Mouse (Mus musculus) brown adipose tissue, adult 24 weeks (tissue): ENCODE data around the gene Slc25a24. TPM values are rescaled to one million over a fixed set of nuclear protein-coding genes. Genes with fewer than 3 reads are reported as not detected.

Experiments
- H3K27ac ChIP-seq: fragments of 200-500 bp; replicated peaks from 2 replicates; pipeline ENCODE4 v1.5.1; 2012; ENCODE audit warnings: low read depth, mild to moderate bottlenecking, low read length
- H3K4me1 ChIP-seq: fragments of 200-500 bp; 2 replicates; pipeline ENCODE4 v1.6.1; 2012; ENCODE audit warnings: low read length, mixed read lengths; ENCODE audit not compliant: control insufficient read depth, insufficient read depth, insufficient read length
- H3K4me3 ChIP-seq: fragments of 200-500 bp; 2 replicates; pipeline ENCODE4 v1.5.1; 2012; ENCODE audit warnings: low read depth, mild to moderate bottlenecking, low read length, moderate library complexity; ENCODE audit not compliant: insufficient read depth
- polyA plus RNA-seq: library from polyadenylated mRNA; stranded (reverse); fragments of >200 nt; gene quantifications from 2 replicates; pipeline ENCODE4 v1.2.4, GENCODE M21; 2012; ENCODE audit not compliant: missing spikeins, insufficient read depth, insufficient read length

The Slc25a24 gene
- polyA plus RNA-seq, result 2.9 and 3.0 TPM in 2 replicates

GRCm38 (mm10) chr3:109122641-109123530 is at the start of gene Slc25a24:
Slc25a24 (plus strand) TSS chr3:109123149.
- Histone ChIP-seq H3K4me1 (peaks cover 2% of the 10 kb centered on the region; the same call in 1 of the 2 replicates), H3K4me3 (peak within 1 kb of the TSS; percentile 98)

GRCm38 (mm10) chr3:109080169-109080568 is 42.8 kb upstream of the Slc25a24 start, which contains the start of gene Slc25a54:
Slc25a54 (plus strand) TSS chr3:109080469.
- no peak within 1 kb of the TSS for H3K4me3 ChIP-seq
- no peaks in the 10 kb centered on the region; the same call in 1 of the 2 replicates for H3K4me1 ChIP-seq
- no peak within 1 kb of the TSS for H3K27ac ChIP-seq

More at GRCm38 (mm10) chr3:109122641-109123530, at the start of gene Slc25a24:
- peak within 1 kb of the TSS; percentile 71 for H3K27ac ChIP-seq

- no peak overlapping the region for H3K27ac ChIP-seq
- H3K4me1 ChIP-seq, result no peaks in the 10 kb centered on the region
- no peak overlapping the region for H3K4me3 ChIP-seq
These were observed 38.5 kb upstream of the Slc25a24 start for GRCm38 (mm10) chr3:109084418-109084817.

GRCm38 (mm10) chr3:109088460-109088859 is 34.5 kb upstream of the Slc25a24 start:
- Histone ChIP-seq H3K4me1 (no peaks in the 10 kb centered on the region), H3K27ac (no peak overlapping the region), H3K4me3 (no peak overlapping the region)

- no peaks in the 10 kb centered on the region for H3K4me1 ChIP-seq
- H3K27ac ChIP-seq, result no peak overlapping the region
- no peak overlapping the region for H3K4me3 ChIP-seq
These were observed 18.2 kb upstream of the Slc25a24 start for GRCm38 (mm10) chr3:109104702-109105101.

GRCm38 (mm10) chr3:109117136-109117535 is 5.8 kb upstream of the Slc25a24 start:
- no peaks in the 10 kb centered on the region for H3K4me1 ChIP-seq
- H3K27ac ChIP-seq, result no peak overlapping the region
- no peak overlapping the region for H3K4me3 ChIP-seq

GRCm38 (mm10) chr3:109119562-109119961 is 3.4 kb upstream of the Slc25a24 start:
- H3K4me1 ChIP-seq, result no peaks in the 10 kb centered on the region
- H3K4me3 ChIP-seq, result no peak overlapping the region
- no peak overlapping the region for H3K27ac ChIP-seq

GRCm38 (mm10) chr3:109119973-109120372 is 3.0 kb upstream of the Slc25a24 start:
- H3K27ac ChIP-seq, result no peak overlapping the region
- no peaks in the 10 kb centered on the region for H3K4me1 ChIP-seq
- no peak overlapping the region for H3K4me3 ChIP-seq

- H3K27ac ChIP-seq, result peak overlapping the region; percentile 71
- peak overlapping the region; percentile 98 for H3K4me3 ChIP-seq
- peaks cover 2% of the 10 kb centered on the region; the same call in 1 of the 2 replicates for H3K4me1 ChIP-seq
These were observed 607 bp downstream of the Slc25a24 start for GRCm38 (mm10) chr3:109123531-109123981.

- Histone ChIP-seq H3K4me3 (peak overlapping the region; percentile 98; the same call in 1 of the 2 replicates), H3K27ac (no peak overlapping the region), H3K4me1 (peaks cover 2% of the 10 kb centered on the region; the same call in 1 of the 2 replicates)
These were observed 1.1 kb downstream of the Slc25a24 start for GRCm38 (mm10) chr3:109124091-109124490.

- H3K27ac ChIP-seq, result no peak overlapping the region
- no peak overlapping the region for H3K4me3 ChIP-seq
- H3K4me1 ChIP-seq, result peaks cover 2% of the 10 kb centered on the region; the same call in 1 of the 2 replicates
These were observed 2.6 kb downstream of the Slc25a24 start for GRCm38 (mm10) chr3:109125531-109125930.

GRCm38 (mm10) chr3:109129768-109130167 is 6.8 kb downstream of the Slc25a24 start:
- Histone ChIP-seq H3K4me1 (peaks cover 2% of the 10 kb centered on the region; the same call in 1 of the 2 replicates), H3K4me3 (no peak overlapping the region)

GRCm38 (mm10) chr3:109132966-109133365 is 10.0 kb downstream of the Slc25a24 start:
- H3K4me1 ChIP-seq, result no peaks in the 10 kb centered on the region

More at GRCm38 (mm10) chr3:109129768-109130167, 6.8 kb downstream of the Slc25a24 start:
- H3K27ac ChIP-seq, result no peak overlapping the region

GRCm38 (mm10) chr3:109134036-109134435 is 11.1 kb downstream of the Slc25a24 start:
- H3K4me1 ChIP-seq, result no peaks in the 10 kb centered on the region
- no peak overlapping the region for H3K4me3 ChIP-seq
- H3K27ac ChIP-seq, result no peak overlapping the region

More at GRCm38 (mm10) chr3:109132966-109133365, 10.0 kb downstream of the Slc25a24 start:
- H3K27ac ChIP-seq, result no peak overlapping the region
- no peak overlapping the region for H3K4me3 ChIP-seq

GRCm38 (mm10) chr3:109135352-109135751 is 12.4 kb downstream of the Slc25a24 start:
- Histone ChIP-seq H3K4me3 (no peak overlapping the region), H3K4me1 (no peaks in the 10 kb centered on the region), H3K27ac (no peak overlapping the region)
